Mouse (Mus musculus) hindbrain, embryonic 13.5 days (tissue): ENCODE results near the gene Nln. TPM values are rescaled to one million over a fixed set of nuclear protein-coding genes. Genes with fewer than 3 reads are reported as not detected.

Source experiments
- ATAC-seq: fragments of 200-750 bp; cut with Nextera tagmentation; 2 replicates; pipeline ENCODE4 v1.8.0; 2017; ENCODE audit warnings: moderate TSS enrichment; ENCODE audit not compliant: low FRiP score
- H3K27ac ChIP-seq: fragments of 300-500 bp; sonication (generic); 2 replicates; pipeline ENCODE4 v1.5.1; 2015; ENCODE audit warnings: inconsistent platforms, mild to moderate bottlenecking, moderate library complexity
- H3K27me3 ChIP-seq: fragments of 300-500 bp; sonication (generic); 2 replicates; pipeline ENCODE4 v1.6.1; 2015; ENCODE audit warnings: mild to moderate bottlenecking, inconsistent platforms
- H3K36me3 ChIP-seq: fragments of 300-500 bp; sonication (generic); 2 replicates; pipeline ENCODE4 v1.6.1; 2015; ENCODE audit warnings: mild to moderate bottlenecking, inconsistent platforms
- H3K4me1 ChIP-seq: fragments of 300-500 bp; sonication (generic); replicated peaks from 2 replicates; pipeline ENCODE4 v1.6.1; 2015; ENCODE audit warnings: inconsistent platforms
- H3K4me2 ChIP-seq: fragments of 300-500 bp; sonication (generic); 2 replicates; pipeline ENCODE4 v1.6.1; 2015; ENCODE audit warnings: inconsistent platforms, mild to moderate bottlenecking, moderate library complexity
- H3K4me3 ChIP-seq: fragments of 300-500 bp; sonication (generic); 2 replicates; pipeline ENCODE4 v1.5.1; 2015; ENCODE audit warnings: mild to moderate bottlenecking, inconsistent platforms
- H3K9ac ChIP-seq: fragments of 300-500 bp; sonication (generic); 2 replicates; pipeline ENCODE4 v1.6.1; 2015; ENCODE audit warnings: mild to moderate bottlenecking, inconsistent platforms
- H3K9me3 ChIP-seq: fragments of 300-500 bp; sonication (generic); 2 replicates; pipeline ENCODE4 v1.6.1; 2016; ENCODE audit warnings: inconsistent platforms
- WGBS: fragments of 180-500 bp; shearing (Covaris S2); methylation state at CpG from one replicate; pipeline ENCODE4 v1.1.7; 2015; 5-methylcytosine and 5-hydroxymethylcytosine counted together
- polyA plus RNA-seq: library from polyadenylated mRNA; unstranded; fragments of >200 nt; fragmentation: Nextera tagmentation; extraction: Ambion mirVana; gene quantifications from 2 replicates; pipeline ENCODE4 v1.2.1, GENCODE M21; 2015

The Nln gene
- polyA plus RNA-seq, 1 experiment from 2014 or later, result 41.9 TPM

DNA sequence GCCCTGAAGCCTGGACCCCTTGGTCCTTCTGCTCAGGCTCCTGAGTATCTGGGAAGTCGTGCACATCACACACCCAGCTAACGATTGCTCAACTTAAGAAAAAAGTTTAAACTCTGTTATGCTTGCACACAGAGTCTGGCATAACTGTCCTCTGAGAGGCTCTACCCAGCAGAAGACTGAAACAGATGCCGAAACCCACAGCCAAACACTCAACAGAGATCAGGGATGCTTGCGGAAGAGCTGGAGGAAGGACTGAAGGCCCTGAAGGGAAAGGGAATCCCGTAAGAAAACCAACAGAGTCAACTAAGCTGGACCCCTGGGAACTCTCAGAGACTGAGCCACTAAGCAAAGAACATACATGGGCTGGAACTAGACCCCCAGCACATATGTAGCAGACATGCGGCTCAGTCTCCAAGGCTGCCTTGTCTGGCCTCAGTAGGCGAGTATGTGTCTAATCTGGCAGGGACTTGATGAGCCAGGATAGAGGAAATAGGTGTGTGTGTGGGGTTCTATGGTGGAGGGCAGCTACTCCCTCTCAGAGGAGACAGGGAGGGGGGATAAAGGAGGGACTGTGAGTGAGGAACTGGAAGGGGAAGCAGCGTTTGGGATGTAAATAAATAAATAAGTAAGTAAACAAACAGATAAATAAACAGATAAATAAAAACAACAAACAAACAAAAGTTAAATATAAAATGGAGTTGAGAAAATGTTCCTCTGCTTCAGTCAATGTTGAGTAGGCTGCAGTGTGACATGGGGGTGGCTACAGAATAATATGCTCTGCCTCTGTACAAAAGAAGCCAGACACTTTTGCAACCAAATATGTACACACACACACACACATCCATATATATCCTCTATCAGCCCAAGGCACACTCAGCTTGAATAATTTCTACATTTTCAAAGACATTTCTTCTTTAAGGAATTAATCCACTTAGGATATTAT is 116.0 kb downstream of the Nln start:
- Histone ChIP-seq H3K4me1 (no peaks in the 10 kb centered on the region), H3K36me3 (peaks cover 10% of the 10 kb centered on the region)
- ATAC-seq, result no peak

DNA sequence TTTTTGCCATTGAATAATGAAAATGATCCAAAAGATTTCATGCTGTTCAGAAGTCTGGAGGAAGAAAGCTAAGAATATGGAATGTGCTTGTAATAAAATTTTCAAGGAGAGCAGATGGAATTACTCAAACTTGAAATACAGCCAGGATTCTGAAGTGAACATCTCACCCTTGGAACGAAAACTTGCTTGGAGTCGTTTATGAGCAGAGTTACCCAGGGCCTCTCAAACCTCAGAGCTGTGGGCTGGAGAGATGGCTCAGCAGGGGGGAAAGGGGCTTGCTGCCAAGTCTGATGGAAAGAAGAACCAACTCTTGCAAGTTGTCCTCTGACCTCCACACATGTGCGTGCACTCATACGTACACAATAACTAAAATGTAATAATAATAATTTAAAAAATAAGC is 122.8 kb downstream of the Nln start:
- no peaks in the 10 kb centered on the region for H3K4me1 ChIP-seq
- peaks cover 5% of the 10 kb centered on the region; the same call in 1 of the 2 replicates for H3K27me3 ChIP-seq
- no peak overlapping the region for H3K4me2 ChIP-seq
- no peak overlapping the region for H3K4me3 ChIP-seq
- no peak for ATAC-seq
- peaks cover 13% of the 10 kb centered on the region; the same call in 1 of the 2 replicates for H3K9me3 ChIP-seq
- no peak overlapping the region for H3K27ac ChIP-seq
- WGBS, result 81% methylated on average over 4 of the region's 4 CpGs
- H3K36me3 ChIP-seq, result peaks cover 12% of the 10 kb centered on the region
- H3K9ac ChIP-seq, result no peak overlapping the region

More for the DNA sequence above, 116.0 kb downstream of the Nln start:
- Histone ChIP-seq H3K9me3 (peaks cover 9% of the 10 kb centered on the region; the same call in 1 of the 2 replicates), H3K9ac (no peak overlapping the region), H3K4me2 (no peak overlapping the region), H3K27me3 (peaks cover 5% of the 10 kb centered on the region; the same call in 1 of the 2 replicates), H3K27ac (no peak overlapping the region), H3K4me3 (no peak overlapping the region)
- WGBS, result 86% methylated on average over 8 of the region's 8 CpGs

DNA sequence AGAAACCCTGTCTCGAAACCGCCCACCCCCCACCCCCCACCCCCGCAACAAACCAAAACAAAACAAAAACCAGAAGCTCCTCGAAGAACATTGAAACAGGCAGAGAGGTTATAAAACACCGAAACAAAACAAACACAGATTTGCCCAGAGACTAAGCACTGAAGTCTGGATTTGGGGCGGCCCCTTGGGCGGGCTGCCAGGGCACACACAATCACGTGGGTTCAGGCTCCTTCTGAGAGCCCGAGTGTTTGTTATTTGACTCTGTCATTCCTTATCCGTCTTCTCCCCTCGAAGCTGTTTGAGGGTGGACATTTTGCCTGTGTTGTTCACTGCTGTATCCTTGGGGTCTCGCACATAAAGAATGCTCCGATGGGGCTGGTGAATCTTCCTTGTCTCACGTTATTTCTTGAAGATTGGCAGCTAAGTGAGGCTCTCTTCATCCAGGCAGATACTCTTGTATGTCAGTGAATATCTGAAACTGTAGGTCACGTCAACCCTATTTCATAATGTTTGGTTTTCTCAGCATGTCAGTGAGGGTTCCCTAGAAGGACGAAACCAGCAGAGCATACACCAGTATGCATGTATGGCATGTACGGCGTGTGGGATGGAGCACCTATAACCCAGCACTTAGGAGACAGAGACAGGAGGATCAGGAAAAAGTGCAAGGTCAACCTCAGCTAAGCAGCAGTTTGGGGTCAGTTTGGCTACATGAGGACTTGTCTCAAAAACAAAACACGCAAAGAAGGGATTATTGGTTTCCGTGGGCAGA is 123.7 kb downstream of the Nln start:
- Histone ChIP-seq H3K4me1 (no peaks in the 10 kb centered on the region), H3K4me2 (no peak overlapping the region), H3K9me3 (peaks cover 11% of the 10 kb centered on the region; the same call in 1 of the 2 replicates), H3K36me3 (peaks cover 11% of the 10 kb centered on the region), H3K4me3 (no peak overlapping the region), H3K27me3 (peaks cover 1% of the 10 kb centered on the region; the same call in 1 of the 2 replicates), H3K9ac (no peak overlapping the region), H3K27ac (no peak overlapping the region)
- 81% methylated on average over 20 of the region's 20 CpGs for WGBS
- no peak for ATAC-seq

DNA sequence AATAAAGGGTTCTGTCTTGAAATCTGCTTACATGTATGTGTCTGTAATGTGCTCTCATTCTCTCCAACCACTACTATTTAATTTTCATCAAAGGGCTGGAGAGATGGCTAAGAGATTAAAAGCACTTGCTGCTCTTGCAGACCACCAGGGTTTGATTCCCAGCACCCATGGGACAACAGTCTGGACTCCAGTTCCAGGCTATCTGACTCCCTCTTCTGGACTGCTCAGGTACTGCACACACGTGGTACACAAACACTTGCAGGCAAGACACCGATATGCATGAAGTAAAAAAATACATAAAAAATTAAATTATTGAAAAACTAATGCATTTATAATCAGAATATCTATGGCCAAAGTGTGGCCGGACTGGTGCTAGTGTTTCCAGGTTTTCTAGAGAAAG is 127.0 kb downstream of the Nln start:
- Histone ChIP-seq H3K9me3 (peaks cover 3% of the 10 kb centered on the region; the same call in 1 of the 2 replicates), H3K4me1 (no peaks in the 10 kb centered on the region), H3K36me3 (no peaks in the 10 kb centered on the region), H3K9ac (no peak overlapping the region), H3K4me2 (no peak overlapping the region), H3K27ac (no peak overlapping the region), H3K4me3 (no peak overlapping the region), H3K27me3 (no peaks in the 10 kb centered on the region)
- ATAC-seq, result no peak
- WGBS, result 96% methylated on average over 3 of the region's 3 CpGs

DNA sequence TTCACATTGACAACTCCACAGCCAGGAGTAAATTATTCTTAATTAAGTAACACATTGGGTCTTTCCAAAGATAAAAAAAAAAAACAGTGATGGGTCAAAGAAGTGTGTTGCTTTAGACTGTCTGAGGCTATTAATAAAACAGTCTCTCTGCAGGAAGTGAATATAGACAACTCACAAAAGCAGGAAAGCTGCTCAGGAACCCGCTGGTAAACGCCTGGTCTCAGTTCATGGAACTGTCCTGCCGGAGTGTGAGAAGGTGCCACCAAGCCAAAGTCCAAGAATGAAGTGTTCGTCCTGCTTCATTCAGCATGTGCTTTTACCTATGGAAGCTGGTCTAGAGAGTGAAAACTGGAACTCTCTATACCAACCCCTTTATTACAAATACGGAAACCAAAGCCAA is 129.0 kb downstream of the Nln start:
- no peak for ATAC-seq
- no peak overlapping the region for H3K4me3 ChIP-seq
- H3K9me3 ChIP-seq, result peaks cover 3% of the 10 kb centered on the region; the same call in 1 of the 2 replicates
- WGBS, result 90% methylated on average over 5 of the region's 5 CpGs
- H3K27me3 ChIP-seq, result no peaks in the 10 kb centered on the region
- H3K4me2 ChIP-seq, result no peak overlapping the region
- H3K9ac ChIP-seq, result no peak overlapping the region
- H3K36me3 ChIP-seq, result no peaks in the 10 kb centered on the region
- no peak overlapping the region for H3K27ac ChIP-seq
- no peaks in the 10 kb centered on the region for H3K4me1 ChIP-seq

DNA sequence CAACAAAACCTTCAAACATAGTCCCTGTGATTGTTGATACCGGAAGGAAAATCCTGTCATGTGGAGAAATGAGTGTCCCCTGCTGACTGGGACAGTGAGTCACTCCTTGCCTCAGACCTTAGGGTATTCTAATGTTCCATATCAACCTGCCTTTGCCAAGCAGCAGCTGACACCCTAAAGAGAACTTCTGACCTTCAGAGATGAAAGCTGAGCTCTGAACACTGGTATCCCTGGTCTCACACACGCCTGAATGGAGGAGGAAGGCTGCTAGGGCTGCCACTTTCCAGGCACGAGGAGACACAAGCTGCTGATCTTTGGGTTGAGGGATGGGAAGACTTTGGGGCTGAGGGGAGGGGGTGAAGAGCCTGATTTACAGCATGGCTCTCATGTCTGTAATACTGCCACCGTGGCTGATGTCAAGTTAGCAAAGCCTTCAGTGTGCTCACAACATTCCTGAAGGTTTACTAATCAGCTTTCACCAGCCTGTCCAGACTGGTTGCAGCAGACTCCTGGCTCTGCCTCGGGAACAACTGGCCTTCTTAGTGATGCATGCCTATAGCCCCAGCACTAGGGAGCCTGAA is 131.0 kb downstream of the Nln start:
- H3K27me3 ChIP-seq, result no peaks in the 10 kb centered on the region
- H3K9ac ChIP-seq, result no peak overlapping the region
- H3K4me1 ChIP-seq, result no peaks in the 10 kb centered on the region
- no peak overlapping the region for H3K4me2 ChIP-seq
- peaks cover 3% of the 10 kb centered on the region; the same call in 1 of the 2 replicates for H3K9me3 ChIP-seq
- H3K27ac ChIP-seq, result no peak overlapping the region
- ATAC-seq, result no peak
- WGBS, result 66% methylated on average over 5 of the region's 5 CpGs
- no peak overlapping the region for H3K4me3 ChIP-seq
- no peaks in the 10 kb centered on the region for H3K36me3 ChIP-seq

DNA sequence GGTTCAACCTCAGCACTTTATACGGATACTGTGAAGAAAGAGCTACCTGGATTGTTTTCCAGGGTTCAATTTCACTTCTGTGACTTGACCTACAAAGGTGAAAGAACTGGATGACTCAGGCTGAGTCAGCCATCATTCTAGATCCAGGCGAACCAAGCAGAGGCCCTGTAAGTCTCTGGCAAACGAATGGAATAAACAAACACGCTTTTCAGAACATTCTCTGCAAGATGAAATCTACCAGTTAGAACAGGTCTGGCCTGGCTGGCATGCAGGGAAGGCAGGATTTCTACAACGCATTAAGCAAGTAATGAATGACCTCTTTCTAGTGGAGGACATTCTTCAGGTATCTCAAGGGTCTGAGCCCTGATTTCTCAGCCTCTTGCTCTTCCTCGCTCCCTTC is 131.6 kb downstream of the Nln start:
- Histone ChIP-seq H3K4me3 (no peak overlapping the region), H3K9ac (no peak overlapping the region), H3K36me3 (no peaks in the 10 kb centered on the region), H3K27me3 (no peaks in the 10 kb centered on the region), H3K4me1 (no peaks in the 10 kb centered on the region), H3K9me3 (peaks cover 3% of the 10 kb centered on the region; the same call in 1 of the 2 replicates), H3K27ac (no peak overlapping the region), H3K4me2 (no peak overlapping the region)
- 82% methylated on average over 6 of the region's 6 CpGs for WGBS
- ATAC-seq, result no peak

DNA sequence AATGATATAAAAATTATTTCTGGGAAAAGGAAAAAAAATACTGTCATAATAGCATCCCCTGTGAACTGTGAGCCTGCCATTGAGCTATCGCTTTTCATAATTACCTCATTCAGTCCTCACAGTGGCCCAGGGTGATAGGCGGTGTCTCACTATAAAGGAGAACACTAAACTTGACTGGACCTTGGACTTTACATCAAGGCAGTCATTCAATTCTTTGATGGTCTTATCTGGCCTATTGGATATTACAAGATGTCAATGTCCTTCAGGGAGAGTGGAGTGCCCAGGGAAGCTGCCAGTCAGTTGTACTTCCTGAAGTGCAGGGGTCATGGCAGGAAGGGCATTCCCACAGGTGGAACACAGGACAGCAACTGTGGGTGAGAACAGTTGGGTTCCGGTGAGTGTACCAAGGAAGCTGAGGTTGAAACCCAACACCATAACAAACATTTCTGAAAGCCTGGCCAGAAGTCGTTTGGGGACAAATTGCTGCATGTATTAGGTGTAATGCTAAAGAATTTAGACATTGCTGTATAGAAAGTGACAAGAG is 133.2 kb downstream of the Nln start:
- Histone ChIP-seq H3K4me1 (no peaks in the 10 kb centered on the region), H3K27ac (no peak overlapping the region), H3K4me3 (no peak overlapping the region), H3K27me3 (no peaks in the 10 kb centered on the region), H3K4me2 (no peak overlapping the region), H3K36me3 (no peaks in the 10 kb centered on the region), H3K9me3 (no peaks in the 10 kb centered on the region), H3K9ac (no peak overlapping the region)
- 78% methylated on average over 4 of the region's 4 CpGs for WGBS
- ATAC-seq, result no peak

DNA sequence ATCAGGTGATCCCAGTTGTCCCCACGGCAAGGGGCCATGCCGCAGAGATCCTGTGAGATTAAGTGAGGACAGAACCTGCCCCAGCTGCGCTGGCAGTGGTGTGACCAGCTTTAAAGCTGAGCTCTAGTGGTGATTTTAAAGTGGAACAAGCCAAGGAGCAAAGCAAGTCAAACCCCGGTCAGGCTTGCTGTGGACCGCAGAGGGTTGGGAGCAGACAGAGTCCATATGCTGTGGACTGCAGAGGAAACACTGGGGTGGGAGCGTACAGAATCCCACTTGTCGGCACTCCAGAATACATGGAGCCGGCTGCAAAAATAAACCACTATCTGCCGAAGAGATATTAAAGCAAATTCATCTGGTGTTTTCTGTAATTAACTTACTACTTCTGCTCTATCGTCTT is 134.3 kb downstream of the Nln start:
- H3K9me3 ChIP-seq, result no peaks in the 10 kb centered on the region
- no peaks in the 10 kb centered on the region for H3K27me3 ChIP-seq
- no peak overlapping the region for H3K4me3 ChIP-seq
- H3K27ac ChIP-seq, result no peak overlapping the region
- H3K9ac ChIP-seq, result no peak overlapping the region
- ATAC-seq, result no peak
- WGBS, result 87% methylated on average over 10 of the region's 10 CpGs
- no peak overlapping the region for H3K4me2 ChIP-seq
- H3K36me3 ChIP-seq, result no peaks in the 10 kb centered on the region
- H3K4me1 ChIP-seq, result peaks cover 1% of the 10 kb centered on the region; the same call in 1 of the 2 replicates

DNA sequence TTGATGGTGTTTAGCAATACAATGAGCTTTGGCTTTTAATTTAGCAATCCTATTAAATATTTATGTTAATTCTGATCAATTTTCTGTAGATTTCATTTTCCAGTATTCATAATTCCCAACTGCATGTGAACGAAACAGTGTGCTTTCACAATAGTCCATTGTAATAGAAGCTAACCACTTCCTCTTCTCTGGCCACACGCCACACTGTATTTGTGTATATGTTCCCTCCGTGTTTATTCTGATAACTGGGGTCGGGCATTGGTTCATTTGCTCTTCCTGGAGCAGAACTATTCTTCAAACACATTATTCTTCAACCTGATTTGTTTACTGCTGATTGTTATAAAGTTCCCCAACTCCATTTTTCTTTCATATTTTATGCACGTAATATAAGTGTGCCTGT is 135.4 kb downstream of the Nln start:
- H3K9ac ChIP-seq, result no peak overlapping the region
- WGBS, result 78% methylated on average over 5 of the region's 5 CpGs
- H3K9me3 ChIP-seq, result no peaks in the 10 kb centered on the region
- no peaks in the 10 kb centered on the region for H3K36me3 ChIP-seq
- no peaks in the 10 kb centered on the region for H3K27me3 ChIP-seq
- H3K27ac ChIP-seq, result no peak overlapping the region
- no peak overlapping the region for H3K4me2 ChIP-seq
- H3K4me1 ChIP-seq, result peaks cover 6% of the 10 kb centered on the region; the same call in 1 of the 2 replicates
- no peak overlapping the region for H3K4me3 ChIP-seq
- ATAC-seq, result no peak
